Mouse (Mus musculus) heart, adult 9 months (tissue): ENCODE results near the gene Mex3a.
"Not testable (repeated sequence)": the region's sequence is repeated elsewhere in the genome, so short reads cannot be mapped to it uniquely, and the experiment has no call there.

Source experiments
- DNase-seq, 2 experiments: peaks; one replicate each; pipeline ENCODE4 v3.0.0; 2022; ENCODE audit warnings: low spot score in 2 of 2

Gene Mex3a

GRCm38 (mm10) chr3:88569694-88570093, 37.5 kb downstream of the Mex3a start:
- DNase-seq = no peak

- DNase-seq = no peak
These were observed 38.1 kb downstream of the Mex3a start for GRCm38 (mm10) chr3:88570341-88570740.

DNA sequence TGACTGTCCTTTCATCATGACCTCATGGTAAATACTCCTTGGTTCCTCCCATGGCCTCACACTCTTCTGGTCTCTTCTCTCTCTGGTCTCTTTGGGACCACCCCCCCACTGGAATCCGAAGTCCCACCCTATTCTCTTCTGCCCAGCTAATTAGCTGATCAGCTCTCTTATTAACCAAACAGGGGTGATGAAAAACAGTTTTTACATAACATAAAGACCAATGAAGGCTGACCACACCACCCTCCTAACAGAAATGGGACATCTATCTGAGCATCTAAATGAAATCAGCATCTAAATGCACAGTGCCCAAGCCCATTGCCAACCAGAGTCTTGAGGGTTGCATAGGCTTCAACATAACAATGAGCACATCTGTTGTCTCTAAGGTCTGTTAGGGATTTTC, 39.7 kb downstream of the Mex3a start:
- DNase-seq = no peak

- no peak for DNase-seq
These were observed 40.6 kb downstream of the Mex3a start for GRCm38 (mm10) chr3:88572835-88573234.

GRCm38 (mm10) chr3:88573810-88574209, 41.6 kb downstream of the Mex3a start:
- no peak for DNase-seq

DNA sequence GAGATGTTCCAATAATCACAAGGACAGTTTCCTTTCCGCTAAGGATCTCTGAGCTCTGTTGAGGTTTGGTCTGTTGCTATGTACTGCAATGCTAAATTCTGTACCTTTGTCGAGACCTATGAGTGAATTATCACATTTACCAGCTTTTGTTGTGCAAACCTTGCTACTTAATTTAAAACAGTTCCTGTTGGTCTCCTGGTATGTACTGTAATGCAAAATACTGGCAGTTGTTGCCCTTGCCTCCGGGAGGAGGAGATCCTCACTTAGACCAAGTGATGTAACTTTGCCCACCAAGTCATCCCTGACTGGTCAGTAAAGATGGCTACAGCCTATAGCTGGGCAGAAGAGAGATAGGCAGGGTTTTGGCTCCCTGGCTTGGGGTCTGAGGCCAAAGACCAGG, 43.3 kb downstream of the Mex3a start, which contains the start of gene Ssr2:
TSS of gene Ssr2 (plus strand) at position 337 of the 400 bp plus-strand sequence.
- DNase-seq = no peak

DNA sequence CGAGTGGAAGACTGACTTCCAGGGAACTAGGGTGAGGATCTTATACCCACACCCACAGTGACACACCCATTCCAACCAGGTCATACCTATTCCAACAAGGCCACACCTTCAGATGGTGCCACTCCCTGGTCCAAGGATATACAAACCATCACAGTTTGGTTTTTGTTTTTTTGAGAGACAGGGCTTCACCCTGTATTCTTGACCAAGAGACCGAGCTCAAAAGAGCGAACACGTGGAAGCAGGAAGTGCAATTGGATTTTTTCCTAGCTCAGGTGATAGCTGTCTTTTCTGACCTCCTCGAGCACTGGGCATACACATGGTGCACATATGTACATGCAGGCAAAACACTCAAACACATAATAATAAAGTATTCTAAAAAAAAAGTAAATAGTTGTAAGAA, 45.7 kb downstream of the Mex3a start:
- DNase-seq = not testable (repeated sequence)

DNA sequence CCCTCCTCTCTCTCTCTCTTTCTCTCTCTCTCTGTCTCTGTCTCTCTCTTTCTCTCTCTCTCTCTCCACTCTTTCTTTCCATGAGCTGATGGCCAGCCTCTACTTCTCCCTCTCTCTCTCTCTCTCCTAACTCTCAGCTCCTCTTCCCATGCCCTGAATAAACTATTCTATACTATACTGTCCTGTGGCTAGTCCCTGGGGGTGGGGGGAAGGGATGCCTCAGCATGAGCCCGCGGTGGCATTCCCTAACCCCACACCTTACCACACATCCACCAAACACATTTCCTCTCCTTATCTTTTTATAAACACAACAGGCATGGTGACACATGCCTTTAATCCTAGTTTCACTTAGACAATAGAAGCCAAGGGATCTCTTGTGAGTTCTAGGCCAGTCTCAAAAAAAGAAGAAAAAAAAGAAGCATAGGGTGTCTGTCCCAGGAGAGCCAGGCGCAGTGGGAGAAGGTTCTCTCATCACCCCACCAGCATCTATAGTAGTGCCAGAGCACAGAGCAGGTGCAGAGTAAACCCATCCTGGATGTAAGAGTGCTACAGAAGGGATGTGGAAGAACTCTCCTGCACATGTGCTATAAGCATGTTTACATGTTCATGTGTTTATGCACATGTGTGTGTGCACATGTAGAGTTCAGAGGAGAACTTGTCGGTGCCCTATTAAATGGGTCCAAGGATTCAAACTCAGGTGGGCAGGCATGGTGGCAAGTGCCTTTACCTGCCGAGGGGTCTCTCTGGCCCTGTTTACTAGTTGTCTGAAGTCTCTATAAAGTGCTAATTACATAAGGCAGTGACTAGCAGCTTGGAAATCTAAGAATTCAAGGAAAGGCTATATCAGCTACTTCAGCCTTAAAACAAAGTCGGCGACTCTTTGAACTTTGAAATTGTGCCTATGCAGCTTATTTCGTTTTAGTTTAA, 46.6 kb downstream of the Mex3a start:
- DNase-seq = no peak

GRCm38 (mm10) chr3:88579454-88580117, 47.4 kb downstream of the Mex3a start:
- peak; percentile 82 to 83 for DNase-seq

DNA sequence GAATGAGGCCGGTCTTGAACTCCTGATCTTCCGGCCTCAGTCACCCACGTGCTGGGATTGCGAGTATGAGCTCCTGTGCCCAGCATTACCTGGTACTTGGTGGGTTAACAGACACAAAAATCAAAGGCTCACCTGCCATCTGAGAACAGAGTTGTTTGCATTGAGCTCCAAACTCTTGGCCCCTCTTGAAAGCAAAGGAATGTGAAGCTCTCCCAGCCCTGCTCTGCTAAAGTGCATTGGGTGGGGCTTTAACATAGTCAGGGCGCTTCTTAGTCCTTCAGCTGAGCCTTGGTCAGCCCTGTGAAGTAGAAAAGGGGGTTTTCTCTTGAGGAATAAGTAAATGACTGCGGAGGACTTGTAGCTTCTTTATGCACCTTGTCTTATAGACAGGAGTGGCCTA, 53.6 kb downstream of the Mex3a start:
- DNase-seq = no peak

DNA sequence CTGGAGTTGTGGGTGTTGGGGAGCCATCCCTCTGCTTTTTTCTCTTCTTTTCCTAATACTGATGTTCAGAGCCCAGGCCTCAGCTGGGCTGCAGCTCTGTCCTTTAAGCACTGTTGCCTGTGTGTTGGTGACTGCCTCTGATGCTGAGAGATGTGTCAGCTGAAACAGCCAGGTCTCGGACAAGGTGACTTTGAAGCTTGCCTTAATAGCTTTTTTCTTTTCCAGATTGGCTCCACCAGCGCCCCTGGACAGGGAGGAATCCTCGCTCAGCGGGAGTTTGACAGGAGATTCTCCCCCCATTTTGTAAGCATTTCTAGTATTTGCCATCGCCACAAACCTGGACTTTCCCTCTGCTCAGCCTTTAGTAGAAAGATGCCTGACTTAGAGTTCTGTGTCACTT, 54.4 kb downstream of the Mex3a start:
- no peak for DNase-seq

- no peak for DNase-seq
These were observed 58.1 kb downstream of the Mex3a start for GRCm38 (mm10) chr3:88590246-88590645.
